Mouse (Mus musculus) myocyte (in vitro differentiated cells): Measurements from ENCODE around the gene Krtap1-4.

Experiments used
- CEBPB ChIP-seq: IDR thresholded peaks from 2 replicates; pipeline ENCODE4 v1.6.1; 2011; ENCODE audit warnings: mild to moderate bottlenecking, moderate library complexity; ENCODE audit not compliant: poor library complexity, insufficient read depth, severe bottlenecking
- POLR2A ChIP-seq: IDR thresholded peaks from one replicate; pipeline ENCODE4 v1.6.1; 2011; ENCODE audit warnings: low read depth, mild to moderate bottlenecking, control low read depth, moderate library complexity; ENCODE audit not compliant: insufficient read length
- TCF12 ChIP-seq: IDR thresholded peaks from one replicate; pipeline ENCODE4 v1.6.1; 2011; ENCODE audit warnings: mild to moderate bottlenecking, control low read depth; ENCODE audit not compliant: poor library complexity, insufficient read depth, severe bottlenecking

DNA sequence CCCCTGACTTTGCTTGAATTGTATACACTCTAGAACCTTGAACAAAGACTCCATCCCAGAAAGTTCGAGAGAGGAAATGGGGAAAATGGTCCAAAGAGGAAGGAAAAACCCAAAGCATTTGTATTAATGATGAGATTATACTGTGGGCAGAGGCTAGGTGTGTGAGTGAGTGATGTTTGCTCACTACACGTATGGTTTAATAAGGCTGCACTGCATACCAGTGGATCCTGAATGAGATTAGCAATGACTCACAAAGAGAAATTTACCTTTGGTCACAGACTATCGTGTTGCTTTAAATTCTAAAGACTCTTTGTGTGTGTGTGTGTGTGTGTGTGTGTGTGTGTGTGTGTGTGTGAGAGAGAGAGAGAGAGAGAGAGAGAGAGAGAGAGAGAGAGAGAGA is 47.4 kb upstream of the Krtap1-4 start:
- no peak for TF ChIP-seq CEBPB
- no peak for TF ChIP-seq POLR2A
- no peak for TF ChIP-seq TCF12
